Mouse (Mus musculus) neural tube, embryonic 15.5 days (tissue): ENCODE data around the gene St6galnac4. TPM values are rescaled to one million over a fixed set of nuclear protein-coding genes. Genes with fewer than 3 reads are reported as not detected.

Experiments used
- ATAC-seq: fragments of 200-750 bp; cut with Nextera tagmentation; 2 replicates; pipeline ENCODE4 v1.8.0; 2017; ENCODE audit warnings: mild to moderate bottlenecking, moderate TSS enrichment, moderate library complexity; ENCODE audit not compliant: low FRiP score
- H3K27ac ChIP-seq: fragments of 300-500 bp; sonication (generic); replicated peaks from 2 replicates; pipeline ENCODE4 v1.5.1; 2015; ENCODE audit warnings: mild to moderate bottlenecking, inconsistent platforms
- H3K27me3 ChIP-seq: fragments of 300-500 bp; sonication (generic); replicated peaks from 2 replicates; pipeline ENCODE4 v1.6.1; 2015; ENCODE audit warnings: inconsistent platforms
- H3K36me3 ChIP-seq: fragments of 300-500 bp; sonication (generic); 2 replicates; pipeline ENCODE4 v1.6.1; 2015; ENCODE audit warnings: inconsistent platforms
- H3K4me1 ChIP-seq: fragments of 300-500 bp; sonication (generic); 2 replicates; pipeline ENCODE4 v1.6.1; 2015; ENCODE audit warnings: inconsistent platforms
- H3K4me2 ChIP-seq: fragments of 300-500 bp; sonication (generic); 2 replicates; pipeline ENCODE4 v1.6.1; 2015; ENCODE audit warnings: inconsistent platforms, mild to moderate bottlenecking, moderate library complexity
- H3K4me3 ChIP-seq: fragments of 300-500 bp; sonication (generic); replicated peaks from 2 replicates; pipeline ENCODE4 v1.5.1; 2015; ENCODE audit warnings: mild to moderate bottlenecking, inconsistent platforms
- H3K9ac ChIP-seq: fragments of 300-500 bp; sonication (generic); replicated peaks from 2 replicates; pipeline ENCODE4 v1.6.1; 2015; ENCODE audit warnings: mild to moderate bottlenecking, inconsistent platforms
- H3K9me3 ChIP-seq: fragments of 300-500 bp; sonication (generic); replicated peaks from 2 replicates; pipeline ENCODE4 v1.6.1; 2016; ENCODE audit warnings: inconsistent platforms
- WGBS: fragments of 180-500 bp; shearing (Covaris S2); methylation state at CpG from one replicate; pipeline ENCODE4 v1.1.7; 2015; ENCODE audit warnings: mixed read lengths; 5-methylcytosine and 5-hydroxymethylcytosine counted together
- polyA plus RNA-seq: library from polyadenylated mRNA; unstranded; fragments of >200 nt; fragmentation: Nextera tagmentation; extraction: Ambion mirVana; gene quantifications from 2 replicates; pipeline ENCODE4 v1.2.1, GENCODE M21; 2015

The St6galnac4 gene
- polyA plus RNA-seq, 1 experiment from 2014 or later, result 43.9 TPM

DNA sequence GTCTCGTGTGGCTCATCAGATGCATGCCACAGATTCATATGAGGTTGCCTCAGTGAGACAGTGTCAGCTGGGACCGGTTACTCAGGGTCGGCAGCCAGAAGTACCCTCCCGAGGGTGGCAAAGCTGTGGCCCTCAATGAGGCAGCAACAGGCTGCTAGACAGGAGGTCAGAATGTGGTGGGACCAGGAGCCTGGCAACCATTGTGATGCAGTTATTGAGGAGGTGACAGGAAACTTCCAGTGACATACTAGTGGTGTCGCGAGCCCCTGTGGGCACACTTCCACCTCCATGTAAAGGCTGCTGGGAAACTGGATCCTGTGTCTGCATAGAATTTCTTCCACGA lies 34.6 kb downstream of the St6galnac4 start, which contains the start of gene Ak1:
TSS of gene Ak1 (plus strand) at position 242 of the 343 bp plus-strand sequence.
- WGBS, result 34% methylated on average over 7 of the region's 7 CpGs
- H3K4me1 ChIP-seq, result peaks cover 51% of the 10 kb centered on the region
- H3K27ac ChIP-seq, result peak within 1 kb of the TSS; percentile 54
- H3K4me2 ChIP-seq, result no peak within 1 kb of the TSS
- ATAC-seq, result no peak
- H3K36me3 ChIP-seq, result peaks cover 15% of the 10 kb centered on the region; the same call in 1 of the 2 replicates
- H3K4me3 ChIP-seq, result no peak within 1 kb of the TSS
- no peaks in the 10 kb centered on the region for H3K27me3 ChIP-seq
- no peaks in the 10 kb centered on the region for H3K9me3 ChIP-seq
- no peak within 1 kb of the TSS for H3K9ac ChIP-seq

DNA sequence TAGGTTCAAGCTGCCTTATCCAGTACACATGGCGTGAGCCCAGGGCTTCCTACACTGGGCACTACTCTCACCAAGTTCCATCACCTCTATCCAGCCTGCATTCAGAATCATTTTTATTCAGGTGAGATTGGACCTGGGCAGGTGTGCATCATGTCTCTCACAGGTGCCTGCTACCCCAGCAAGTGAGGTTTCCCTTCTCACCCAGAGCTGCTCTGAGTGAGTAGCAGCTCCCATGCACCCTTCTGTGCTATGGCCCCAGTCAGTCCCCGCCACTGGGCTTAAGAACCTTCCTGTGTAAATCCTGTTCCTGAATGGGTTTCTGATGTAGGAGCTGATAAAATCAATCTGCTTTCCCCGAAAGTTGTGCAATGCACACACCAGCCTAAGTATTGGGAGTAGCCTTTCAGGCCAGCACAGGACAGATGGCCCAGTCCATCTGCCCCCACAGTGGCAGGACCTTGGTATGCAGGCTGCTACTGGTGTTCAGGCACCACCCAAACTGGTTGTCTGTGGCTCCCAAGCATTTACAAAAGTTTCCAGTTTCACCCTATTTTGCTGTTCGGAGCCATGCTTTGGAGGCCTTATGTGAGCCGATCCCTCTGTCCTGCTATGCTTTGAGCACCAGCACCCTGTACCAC lies 37.3 kb downstream of the St6galnac4 start:
- no peaks in the 10 kb centered on the region for H3K36me3 ChIP-seq
- no peaks in the 10 kb centered on the region for H3K9me3 ChIP-seq
- ATAC-seq, result no peak
- H3K4me2 ChIP-seq, result no peak overlapping the region
- H3K4me3 ChIP-seq, result no peak overlapping the region
- WGBS, result 89% methylated on average over 5 of the region's 5 CpGs
- peaks cover 72% of the 10 kb centered on the region for H3K4me1 ChIP-seq
- H3K27me3 ChIP-seq, result no peaks in the 10 kb centered on the region
- no peak overlapping the region for H3K9ac ChIP-seq
- no peak overlapping the region for H3K27ac ChIP-seq

DNA sequence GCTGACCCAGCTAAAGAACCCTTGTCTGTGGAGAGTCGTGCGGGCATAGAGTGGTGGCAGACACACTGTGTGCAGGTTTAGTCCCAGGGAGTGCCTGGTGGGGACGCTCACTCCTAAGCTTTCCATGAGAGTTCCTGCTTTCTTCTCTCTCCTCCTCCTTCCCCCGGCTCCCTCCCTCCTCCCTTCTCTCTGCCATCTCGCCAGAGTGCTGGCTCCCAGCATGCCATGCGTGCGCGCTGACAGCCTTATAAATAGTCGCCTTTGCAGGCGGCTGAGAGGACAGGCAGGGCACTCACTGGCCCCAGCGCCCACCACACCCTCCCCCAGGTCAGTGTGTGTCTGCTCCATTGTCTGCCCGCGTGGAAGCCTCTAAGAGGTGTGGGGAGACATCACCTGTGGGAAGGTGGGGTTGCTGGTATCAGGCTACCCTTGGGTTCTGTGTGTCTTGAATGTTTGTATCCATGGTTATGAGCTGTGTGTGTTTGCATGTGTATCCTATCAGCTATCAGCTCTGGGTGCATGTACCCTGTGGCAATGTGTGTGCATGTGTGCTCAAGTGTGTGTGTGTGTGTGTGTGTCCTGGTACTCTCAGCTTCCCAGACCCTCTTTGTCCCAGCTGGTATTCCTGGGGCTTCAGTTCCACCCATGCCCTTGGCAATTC lies 38.4 kb downstream of the St6galnac4 start:
- ATAC-seq, result peak; percentile 68
- Histone ChIP-seq H3K4me1 (peaks cover 75% of the 10 kb centered on the region), H3K9me3 (no peaks in the 10 kb centered on the region), H3K27ac (peak overlapping the region; percentile 79), H3K4me3 (peak overlapping the region; percentile 36), H3K9ac (peak overlapping the region; percentile 39), H3K36me3 (no peaks in the 10 kb centered on the region), H3K4me2 (peak overlapping the region; percentile 62), H3K27me3 (no peaks in the 10 kb centered on the region)
- under 1% methylated on average over 13 of the region's 13 CpGs for WGBS

DNA sequence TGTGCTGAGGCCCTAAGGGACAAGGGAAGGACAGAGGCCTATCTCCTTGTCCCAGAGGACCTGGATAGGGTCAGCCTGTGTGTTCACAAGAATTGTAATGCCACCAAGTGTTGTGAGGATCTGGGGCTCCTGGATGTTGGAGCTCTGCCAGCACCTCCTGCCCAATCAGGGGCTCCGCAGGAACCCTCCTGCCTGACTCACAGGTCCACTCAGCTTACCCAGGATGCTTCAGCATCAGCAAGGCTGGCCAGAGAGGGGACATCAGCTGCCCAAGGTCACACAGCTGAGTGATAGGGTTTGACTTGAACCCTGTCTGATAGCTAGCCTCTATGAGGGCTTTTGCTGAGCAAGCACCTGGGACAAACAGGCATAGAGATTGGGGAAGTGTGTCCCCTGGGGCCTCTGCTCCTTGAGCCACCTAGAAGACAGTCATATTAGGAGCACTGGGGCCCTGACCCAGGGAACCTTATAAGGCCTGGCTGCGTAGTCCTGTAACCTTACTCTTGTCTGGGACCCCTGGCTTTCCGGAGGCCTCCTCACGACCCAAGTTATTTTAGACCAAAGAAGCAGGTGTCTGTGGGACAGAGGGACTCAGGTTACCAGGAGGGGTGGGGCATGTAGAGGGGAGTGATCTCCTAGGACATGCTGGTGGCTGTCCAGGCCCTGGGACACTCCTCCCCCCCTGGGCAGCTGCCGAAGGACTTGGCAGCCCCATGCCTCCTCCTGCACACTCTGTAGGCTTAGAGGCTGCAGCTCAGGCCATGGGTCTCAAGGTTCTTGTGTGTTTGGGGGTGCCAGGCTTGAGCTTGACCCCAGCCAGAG lies 39.2 kb downstream of the St6galnac4 start:
- 63% methylated on average over 5 of the region's 5 CpGs for WGBS
- peak overlapping the region; percentile 62 for H3K4me2 ChIP-seq
- H3K27ac ChIP-seq, result peak overlapping the region; percentile 79
- peak overlapping the region; percentile 39 for H3K9ac ChIP-seq
- H3K27me3 ChIP-seq, result no peaks in the 10 kb centered on the region
- H3K4me1 ChIP-seq, result peaks cover 71% of the 10 kb centered on the region
- H3K36me3 ChIP-seq, result no peaks in the 10 kb centered on the region
- ATAC-seq, result 0 out of 2 replicates have a peak, but pooled peaks have one; percentile 0
- H3K4me3 ChIP-seq, result peak overlapping the region; percentile 36
- no peaks in the 10 kb centered on the region for H3K9me3 ChIP-seq

DNA sequence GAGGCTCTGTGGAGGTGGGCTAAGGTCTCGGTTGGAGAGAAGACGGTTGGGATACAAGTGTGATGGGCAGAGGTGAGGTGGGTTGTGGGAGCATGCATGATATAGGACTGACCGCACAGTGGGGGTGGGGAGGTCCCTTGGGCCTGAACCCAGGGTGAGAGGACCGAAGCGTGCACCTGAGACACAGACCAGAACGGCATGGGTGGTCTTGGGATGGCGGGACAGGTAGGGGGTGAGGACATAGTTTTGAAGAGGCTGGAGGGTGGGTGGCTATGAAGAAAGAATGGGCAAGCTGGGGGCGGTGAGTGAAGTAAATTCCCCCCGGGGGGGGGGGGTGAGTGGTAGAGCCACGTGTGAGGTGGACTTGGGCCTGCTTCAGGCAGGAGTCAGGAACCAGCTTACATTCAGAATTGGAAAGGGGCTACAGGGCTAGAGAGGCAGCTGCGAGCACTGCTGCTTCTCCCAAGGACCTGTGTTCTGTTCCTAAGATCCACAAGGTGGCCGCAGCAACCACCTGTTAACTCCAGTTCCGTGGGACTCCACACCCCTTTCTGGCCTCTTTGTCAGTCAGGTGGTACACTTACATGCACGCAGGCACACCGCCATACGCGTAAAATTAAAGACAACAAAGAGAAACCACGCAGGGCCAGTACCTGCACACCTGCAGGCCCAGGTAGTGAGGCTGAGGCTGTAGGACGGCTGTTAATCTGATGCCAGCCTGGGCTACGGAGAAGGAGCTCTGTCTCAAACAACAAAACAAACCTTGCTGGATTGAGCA lies 40.6 kb downstream of the St6galnac4 start:
- Histone ChIP-seq H3K9me3 (no peaks in the 10 kb centered on the region), H3K27ac (no peak overlapping the region), H3K36me3 (no peaks in the 10 kb centered on the region), H3K9ac (no peak overlapping the region; the same call in 1 of the 2 replicates), H3K4me3 (no peak overlapping the region), H3K27me3 (no peaks in the 10 kb centered on the region), H3K4me1 (peaks cover 74% of the 10 kb centered on the region), H3K4me2 (peak overlapping the region; percentile 62; the same call in 1 of the 2 replicates)
- ATAC-seq, result no peak
- 67% methylated on average over 20 of the region's 20 CpGs for WGBS

DNA sequence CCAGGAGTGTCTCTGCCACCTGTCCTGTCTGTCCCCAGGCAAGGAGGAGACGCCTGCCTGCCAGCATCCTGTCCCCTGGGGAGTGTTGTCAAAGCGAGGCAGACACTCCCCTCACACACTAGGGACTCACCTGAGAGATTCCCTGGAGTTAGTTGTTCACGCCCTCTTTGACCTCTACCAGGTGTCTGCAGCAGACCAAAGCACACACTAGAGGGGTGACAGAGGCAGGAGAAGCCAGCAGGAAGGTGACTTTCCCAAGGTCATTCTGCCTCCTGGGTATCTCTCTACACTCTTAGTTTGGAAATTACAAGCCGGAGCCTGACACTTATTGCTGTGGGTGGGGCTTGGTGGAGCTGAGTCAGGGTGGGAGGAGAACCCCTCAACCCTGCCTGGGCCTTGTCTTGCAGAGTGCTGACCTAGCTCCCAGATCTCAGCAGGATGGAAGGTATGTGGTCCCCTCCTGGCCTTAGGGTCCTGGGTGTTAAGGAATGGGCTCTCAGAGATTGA lies 41.2 kb downstream of the St6galnac4 start:
- ATAC-seq, result no peak

DNA sequence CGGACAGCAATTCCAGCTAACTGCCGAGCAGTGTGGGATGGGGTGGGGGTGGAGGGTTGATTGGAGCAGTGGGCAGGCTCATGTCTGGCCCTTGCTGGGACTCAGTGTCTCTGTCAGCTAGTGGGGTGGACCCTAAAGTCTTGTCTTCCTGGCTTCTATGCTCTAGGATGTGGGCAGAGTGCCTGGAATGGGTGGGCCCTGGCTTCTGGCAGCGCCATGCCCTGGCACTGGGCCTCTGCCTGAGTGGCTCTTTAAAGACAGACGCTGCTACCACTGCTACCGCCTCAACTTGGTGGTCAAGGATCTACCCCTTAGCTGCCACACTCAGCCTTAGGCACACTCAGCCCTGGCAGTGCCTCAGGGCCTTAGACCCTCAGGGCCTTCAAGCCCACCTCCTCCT lies 41.8 kb downstream of the St6galnac4 start:
- 34% methylated on average over 5 of the region's 5 CpGs for WGBS
- H3K36me3 ChIP-seq, result no peaks in the 10 kb centered on the region; the same call in 1 of the 2 replicates
- H3K4me2 ChIP-seq, result peak overlapping the region; percentile 28
- ATAC-seq, result peak; percentile 40; the same call in 1 of the 2 replicates
- H3K9ac ChIP-seq, result 0 out of 2 replicates have a peak overlapping the region, but pooled peaks have one; percentile 7
- peaks cover 74% of the 10 kb centered on the region for H3K4me1 ChIP-seq
- no peaks in the 10 kb centered on the region for H3K9me3 ChIP-seq
- no peaks in the 10 kb centered on the region for H3K27me3 ChIP-seq
- no peak overlapping the region for H3K4me3 ChIP-seq
- H3K27ac ChIP-seq, result peak overlapping the region; percentile 66

More for the DNA sequence above, 41.2 kb downstream of the St6galnac4 start:
- H3K36me3 ChIP-seq, result no peaks in the 10 kb centered on the region; the same call in 1 of the 2 replicates
- H3K4me1 ChIP-seq, result peaks cover 74% of the 10 kb centered on the region
- H3K9me3 ChIP-seq, result no peaks in the 10 kb centered on the region
- H3K9ac ChIP-seq, result no peak overlapping the region; the same call in 1 of the 2 replicates
- H3K27ac ChIP-seq, result peak overlapping the region; percentile 66
- no peak overlapping the region for H3K4me3 ChIP-seq
- H3K27me3 ChIP-seq, result no peaks in the 10 kb centered on the region
- 50% methylated on average over 4 of the region's 4 CpGs for WGBS
- H3K4me2 ChIP-seq, result peak overlapping the region; percentile 28; the same call in 1 of the 2 replicates

DNA sequence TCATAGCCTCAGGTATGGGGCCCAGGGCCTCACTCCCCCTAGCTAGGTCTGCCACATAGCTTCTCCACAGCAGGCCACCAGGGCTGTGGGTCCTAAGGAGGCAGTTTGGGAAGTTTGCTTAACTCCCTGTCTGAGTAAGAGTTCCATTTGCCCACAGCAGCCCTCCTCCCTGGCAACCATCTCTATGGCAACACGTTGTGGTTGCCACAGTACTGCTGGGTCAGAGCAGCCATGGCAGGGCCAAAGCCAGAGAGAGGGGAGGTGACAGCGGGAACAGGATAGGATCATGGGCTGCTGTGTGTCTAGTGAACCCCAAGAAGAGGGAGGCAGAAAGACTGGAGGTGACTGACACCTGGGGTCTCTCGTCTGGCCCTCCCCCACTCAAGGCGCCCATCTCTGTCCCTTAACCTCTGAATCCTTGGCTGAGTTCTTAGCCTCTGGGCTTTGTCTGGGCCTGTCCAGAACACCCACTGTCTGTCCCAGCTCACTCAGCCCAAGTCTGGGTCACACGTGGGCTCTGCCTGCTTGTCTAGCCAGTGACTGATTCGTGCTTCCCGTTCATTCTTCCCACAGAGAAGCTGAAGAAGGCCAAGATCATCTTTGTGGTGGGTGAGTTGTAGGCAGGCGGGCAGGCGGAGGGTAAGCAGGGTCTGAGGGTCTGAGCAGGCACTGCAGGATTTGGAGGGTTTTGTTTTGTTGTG lies 42.5 kb downstream of the St6galnac4 start:
- no peak overlapping the region for H3K4me3 ChIP-seq
- H3K27ac ChIP-seq, result peak overlapping the region; percentile 66
- H3K9me3 ChIP-seq, result no peaks in the 10 kb centered on the region
- peak overlapping the region; percentile 3; the same call in 1 of the 2 replicates for H3K9ac ChIP-seq
- 30% methylated on average over 9 of the region's 9 CpGs for WGBS
- H3K4me1 ChIP-seq, result peaks cover 74% of the 10 kb centered on the region
- peak; percentile 11; the same call in 1 of the 2 replicates for ATAC-seq
- H3K4me2 ChIP-seq, result peak overlapping the region; percentile 28
- peaks cover 3% of the 10 kb centered on the region; the same call in 1 of the 2 replicates for H3K36me3 ChIP-seq
- H3K27me3 ChIP-seq, result no peaks in the 10 kb centered on the region

DNA sequence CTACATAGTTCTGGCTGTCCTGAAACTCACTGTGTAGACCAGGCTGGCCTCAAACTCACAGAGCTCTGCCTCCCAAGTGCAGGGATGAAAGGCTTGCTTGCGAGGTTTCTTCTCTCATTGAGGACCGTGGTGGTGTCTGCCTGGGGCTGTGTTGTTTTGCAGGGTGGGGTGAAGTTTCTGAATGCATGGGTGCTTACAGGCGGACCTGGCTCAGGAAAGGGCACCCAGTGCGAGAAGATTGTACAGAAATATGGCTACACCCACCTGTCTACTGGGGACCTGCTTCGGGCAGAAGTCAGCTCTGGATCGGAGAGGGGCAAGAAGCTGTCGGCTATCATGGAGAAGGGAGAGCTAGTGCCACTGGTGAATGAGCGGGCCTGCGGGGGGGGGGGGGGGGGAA lies 43.1 kb downstream of the St6galnac4 start:
- Histone ChIP-seq H3K4me3 (no peak overlapping the region), H3K27me3 (no peaks in the 10 kb centered on the region), H3K4me1 (peaks cover 71% of the 10 kb centered on the region), H3K4me2 (peak overlapping the region; percentile 28; the same call in 1 of the 2 replicates), H3K27ac (no peak overlapping the region), H3K36me3 (peaks cover 5% of the 10 kb centered on the region; the same call in 1 of the 2 replicates), H3K9me3 (no peaks in the 10 kb centered on the region), H3K9ac (peak overlapping the region; percentile 3; the same call in 1 of the 2 replicates)
- 77% methylated on average over 8 of the region's 9 CpGs for WGBS
- ATAC-seq, result no peak

DNA sequence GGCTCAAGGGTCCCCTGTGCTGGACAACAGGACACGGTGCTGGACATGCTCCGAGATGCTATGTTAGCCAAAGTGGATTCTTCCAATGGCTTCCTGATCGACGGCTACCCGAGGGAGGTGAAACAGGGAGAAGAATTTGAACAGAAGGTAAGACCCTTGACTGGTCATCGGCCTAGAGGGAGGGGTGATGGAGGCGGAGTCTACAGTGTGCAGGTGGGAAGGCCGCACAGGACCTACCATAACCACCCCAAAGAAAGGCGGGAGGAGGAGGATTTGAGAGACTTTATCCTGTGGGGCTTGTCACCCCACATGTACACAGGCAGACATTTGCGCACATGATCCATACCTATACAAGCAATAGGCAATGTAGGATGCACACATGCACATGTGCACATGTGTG lies 44.2 kb downstream of the St6galnac4 start:
- no peak overlapping the region for H3K4me3 ChIP-seq
- ATAC-seq, result no peak
- H3K27me3 ChIP-seq, result no peaks in the 10 kb centered on the region
- peaks cover 63% of the 10 kb centered on the region for H3K4me1 ChIP-seq
- 88% methylated on average over 10 of the region's 10 CpGs for whole genome bisulfite sequencing
- peaks cover 5% of the 10 kb centered on the region; the same call in 1 of the 2 replicates for H3K36me3 ChIP-seq
- no peak overlapping the region for H3K27ac ChIP-seq
- H3K4me2 ChIP-seq, result no peak overlapping the region
- H3K9ac ChIP-seq, result no peak overlapping the region
- no peaks in the 10 kb centered on the region for H3K9me3 ChIP-seq
